Mouse (Mus musculus): ENCODE measurements around the gene 4932438A13Rik.

GRCm38 (mm10) chr3:36942108-36942507 lies 79.2 kb downstream of the 4932438A13Rik start:
- no peak for TF ChIP-seq CTCF (IDR thresholded peaks at IDR 0.05; ENCODE audit: low read depth, low read length)
- TF ChIP-seq TAL1 (conservative IDR thresholded peaks at IDR 0.05; ENCODE audit: low read depth, low read length), result no peak
- TF ChIP-seq POLR2AphosphoS5 (IDR thresholded peaks at IDR 0.05; ENCODE audit: insufficient replicate concordance, low read depth, low read length), result no peak
- TF ChIP-seq GATA1 (IDR thresholded peaks at IDR 0.05; ENCODE audit: borderline replicate concordance, low read length), result no peak
- TF ChIP-seq GATA2 (IDR thresholded peaks at IDR 0.05; ENCODE audit: borderline replicate concordance, low read depth, low read length), result no peak

Measured in G1E (cell line).